Mouse (Mus musculus): Measurements from ENCODE around the gene Rrbp1. TPM values are rescaled to one million over a fixed set of nuclear protein-coding genes. Genes with fewer than 3 reads are reported as not detected.

The Rrbp1 gene
- polyA plus RNA-seq, 1 experiment from 2014 or later = 31.4 TPM

GRCm38 (mm10) chr2:143944796-143945195 lies 66.3 kb downstream of the Rrbp1 start:
- DNase-seq (ENCODE audit: low spot score, missing footprints) (no peak), ATAC-seq (ENCODE audit: low FRiP score) (no peak)
- Histone ChIP-seq H3K4me2 (no peak overlapping the region), H3K36me3 (ENCODE audit: control insufficient read depth, insufficient read depth, low read length) (peaks cover 18% of the 10 kb centered on the region), H3K27ac (ENCODE audit: low read depth, low read length) (no peak overlapping the region), H3K4me3 (ENCODE audit: low read depth, low read length) (no peak overlapping the region), H3K4me1 (ENCODE audit: control insufficient read depth, insufficient read depth, low read length) (no peaks in the 10 kb centered on the region), H3K9ac (ENCODE audit: low read length) (no peak overlapping the region), H3K9me3 (ENCODE audit: control insufficient read depth, low read length) (no peaks in the 10 kb centered on the region), H3K27me3 (ENCODE audit: control insufficient read depth, insufficient read depth, low read length) (no peaks in the 10 kb centered on the region)
- 95% methylated on average over 3 of the region's 3 CpGs for WGBS

- H3K4me1 ChIP-seq (ENCODE audit: control insufficient read depth, insufficient read depth, low read length) = no peaks in the 10 kb centered on the region
- no peaks in the 10 kb centered on the region for H3K27me3 ChIP-seq (ENCODE audit: control insufficient read depth, insufficient read depth, low read length)
- DNase-seq (ENCODE audit: low spot score, missing footprints) (no peak), ATAC-seq (ENCODE audit: low FRiP score) (no peak)
- peaks cover 11% of the 10 kb centered on the region for H3K36me3 ChIP-seq (ENCODE audit: control insufficient read depth, insufficient read depth, low read length)
- H3K27ac ChIP-seq (ENCODE audit: low read depth, low read length) = no peak overlapping the region
- WGBS = 89% methylated on average over 5 of the region's 5 CpGs
- no peaks in the 10 kb centered on the region for H3K9me3 ChIP-seq (ENCODE audit: control insufficient read depth, low read length)
- H3K4me2 ChIP-seq = no peak overlapping the region
- H3K9ac ChIP-seq (ENCODE audit: low read length) = no peak overlapping the region
- no peak overlapping the region for H3K4me3 ChIP-seq (ENCODE audit: low read depth, low read length)
Observed at GRCm38 (mm10) chr2:143940406-143940805, 70.7 kb downstream of the Rrbp1 start.

- no peaks in the 10 kb centered on the region for H3K9me3 ChIP-seq (ENCODE audit: control insufficient read depth, low read length)
- H3K9ac ChIP-seq (ENCODE audit: low read length) = no peak overlapping the region
- no peaks in the 10 kb centered on the region for H3K4me1 ChIP-seq (ENCODE audit: control insufficient read depth, insufficient read depth, low read length)
- no peak overlapping the region for H3K27ac ChIP-seq (ENCODE audit: low read depth, low read length)
- no peak overlapping the region for H3K4me2 ChIP-seq
- DNase-seq (ENCODE audit: low spot score, missing footprints) (no peak), ATAC-seq (ENCODE audit: low FRiP score) (no peak)
- no peak overlapping the region for H3K4me3 ChIP-seq (ENCODE audit: low read depth, low read length)
- peaks cover 4% of the 10 kb centered on the region for H3K36me3 ChIP-seq (ENCODE audit: control insufficient read depth, insufficient read depth, low read length)
- H3K27me3 ChIP-seq (ENCODE audit: control insufficient read depth, insufficient read depth, low read length) = no peaks in the 10 kb centered on the region
- WGBS = 73% methylated on average over 2 of the region's 2 CpGs
Observed at GRCm38 (mm10) chr2:143937861-143938260, 73.2 kb downstream of the Rrbp1 start.

DNA sequence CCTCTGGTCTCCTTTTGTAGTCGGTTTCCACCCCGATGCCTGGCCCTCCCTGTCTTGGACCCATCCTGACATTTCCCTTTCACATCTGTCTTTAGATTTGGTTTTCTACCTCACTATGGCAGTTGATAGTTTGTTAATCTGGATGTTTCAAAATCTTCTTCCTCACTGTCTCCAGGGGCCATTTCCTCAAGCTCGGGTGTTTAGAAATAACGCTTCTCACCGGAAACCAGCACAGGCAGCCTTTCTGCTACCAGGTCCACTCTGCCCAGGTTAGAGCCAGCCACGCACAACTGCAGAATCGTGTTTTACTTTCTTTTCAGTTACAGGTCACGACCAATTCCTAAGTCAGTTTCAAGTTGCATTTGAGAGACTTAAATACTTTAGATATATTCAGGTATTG lies 76.6 kb downstream of the Rrbp1 start:
- Histone ChIP-seq H3K4me1 (ENCODE audit: control insufficient read depth, insufficient read depth, low read length) (no peaks in the 10 kb centered on the region), H3K4me2 (no peak overlapping the region), H3K9ac (ENCODE audit: low read length) (no peak overlapping the region), H3K27ac (ENCODE audit: low read depth, low read length) (no peak overlapping the region), H3K9me3 (ENCODE audit: control insufficient read depth, low read length) (no peaks in the 10 kb centered on the region), H3K4me3 (ENCODE audit: low read depth, low read length) (no peak overlapping the region), H3K27me3 (ENCODE audit: control insufficient read depth, insufficient read depth, low read length) (no peaks in the 10 kb centered on the region), H3K36me3 (ENCODE audit: control insufficient read depth, insufficient read depth, low read length) (no peaks in the 10 kb centered on the region)
- WGBS = 92% methylated on average over 8 of the region's 8 CpGs
- DNase-seq (ENCODE audit: low spot score, missing footprints) (no peak), ATAC-seq (ENCODE audit: low FRiP score) (no peak)

GRCm38 (mm10) chr2:143933516-143933915 lies 77.5 kb downstream of the Rrbp1 start:
- no peaks in the 10 kb centered on the region for H3K36me3 ChIP-seq (ENCODE audit: control insufficient read depth, insufficient read depth, low read length)
- no peak overlapping the region for H3K27ac ChIP-seq (ENCODE audit: low read depth, low read length)
- 91% methylated on average over 5 of the region's 5 CpGs for WGBS
- no peak overlapping the region for H3K4me3 ChIP-seq (ENCODE audit: low read depth, low read length)
- DNase-seq (ENCODE audit: low spot score, missing footprints) (no peak), ATAC-seq (ENCODE audit: low FRiP score) (no peak)
- no peaks in the 10 kb centered on the region for H3K9me3 ChIP-seq (ENCODE audit: control insufficient read depth, low read length)
- no peaks in the 10 kb centered on the region for H3K4me1 ChIP-seq (ENCODE audit: control insufficient read depth, insufficient read depth, low read length)
- H3K9ac ChIP-seq (ENCODE audit: low read length) = no peak overlapping the region
- H3K4me2 ChIP-seq = no peak overlapping the region
- no peaks in the 10 kb centered on the region for H3K27me3 ChIP-seq (ENCODE audit: control insufficient read depth, insufficient read depth, low read length)

DNA sequence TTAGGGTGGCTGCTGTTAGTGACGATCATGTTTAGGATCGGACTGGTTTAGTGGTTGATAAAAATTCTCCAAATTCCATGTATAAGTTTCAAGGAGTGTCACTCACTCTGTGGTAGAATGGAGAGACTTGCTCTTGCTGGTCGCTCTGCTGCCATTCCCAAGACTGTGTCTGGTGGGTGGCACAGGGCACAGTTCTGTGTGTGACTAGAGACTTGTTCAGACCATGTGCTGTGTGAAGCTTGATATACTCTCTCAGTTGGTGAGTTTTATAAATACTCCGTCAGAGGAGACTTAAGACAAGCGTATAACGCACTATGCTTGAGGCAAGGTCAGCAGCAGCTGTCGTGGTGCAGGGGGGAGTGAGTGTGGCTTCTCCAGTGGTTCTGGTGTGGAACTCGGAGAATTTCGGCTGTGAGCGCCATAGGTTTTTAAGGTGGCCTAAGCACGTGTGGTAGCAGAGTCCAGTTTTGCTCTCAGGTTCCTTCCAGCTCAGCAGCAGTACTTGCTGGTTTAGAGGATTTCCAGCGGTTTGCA lies 78.7 kb downstream of the Rrbp1 start:
- no peak overlapping the region for H3K4me2 ChIP-seq
- no peak overlapping the region for H3K9ac ChIP-seq (ENCODE audit: low read length)
- no peak for DNase-seq (ENCODE audit: low spot score, missing footprints)
- WGBS = 88% methylated on average over 12 of the region's 12 CpGs
- no peaks in the 10 kb centered on the region for H3K36me3 ChIP-seq (ENCODE audit: control insufficient read depth, insufficient read depth, low read length)
- H3K9me3 ChIP-seq (ENCODE audit: control insufficient read depth, low read length) = no peaks in the 10 kb centered on the region
- no peak overlapping the region for H3K4me3 ChIP-seq (ENCODE audit: low read depth, low read length)
- H3K4me1 ChIP-seq (ENCODE audit: control insufficient read depth, insufficient read depth, low read length) = no peaks in the 10 kb centered on the region
- no peaks in the 10 kb centered on the region for H3K27me3 ChIP-seq (ENCODE audit: control insufficient read depth, insufficient read depth, low read length)
- H3K27ac ChIP-seq (ENCODE audit: low read depth, low read length) = no peak overlapping the region
- ATAC-seq (ENCODE audit: low FRiP score) = no peak

- no peak overlapping the region for H3K4me3 ChIP-seq (ENCODE audit: low read depth, low read length)
- no peak overlapping the region for H3K27ac ChIP-seq (ENCODE audit: low read depth, low read length)
- 79% methylated on average over 3 of the region's 3 CpGs for WGBS
- no peak for DNase-seq (ENCODE audit: low spot score, missing footprints)
- no peak overlapping the region for H3K9ac ChIP-seq (ENCODE audit: low read length)
- H3K4me2 ChIP-seq = no peak overlapping the region
- no peaks in the 10 kb centered on the region for H3K36me3 ChIP-seq (ENCODE audit: control insufficient read depth, insufficient read depth, low read length)
- no peaks in the 10 kb centered on the region for H3K27me3 ChIP-seq (ENCODE audit: control insufficient read depth, insufficient read depth, low read length)
- no peaks in the 10 kb centered on the region for H3K9me3 ChIP-seq (ENCODE audit: control insufficient read depth, low read length)
- H3K4me1 ChIP-seq (ENCODE audit: control insufficient read depth, insufficient read depth, low read length) = no peaks in the 10 kb centered on the region
- no peak for ATAC-seq (ENCODE audit: low FRiP score)
Observed at GRCm38 (mm10) chr2:143929607-143930311, 81.3 kb downstream of the Rrbp1 start.

- no peaks in the 10 kb centered on the region for H3K4me1 ChIP-seq (ENCODE audit: control insufficient read depth, insufficient read depth, low read length)
- H3K4me3 ChIP-seq (ENCODE audit: low read depth, low read length) = no peak overlapping the region
- no peaks in the 10 kb centered on the region for H3K9me3 ChIP-seq (ENCODE audit: control insufficient read depth, low read length)
- no peak for ATAC-seq (ENCODE audit: low FRiP score)
- DNase-seq (ENCODE audit: low spot score, missing footprints) = no peak
- H3K27me3 ChIP-seq (ENCODE audit: control insufficient read depth, insufficient read depth, low read length) = no peaks in the 10 kb centered on the region
- H3K9ac ChIP-seq (ENCODE audit: low read length) = no peak overlapping the region
- H3K27ac ChIP-seq (ENCODE audit: low read depth, low read length) = no peak overlapping the region
- no peaks in the 10 kb centered on the region for H3K36me3 ChIP-seq (ENCODE audit: control insufficient read depth, insufficient read depth, low read length)
- WGBS = 95% methylated on average over 6 of the region's 6 CpGs
- H3K4me2 ChIP-seq = no peak overlapping the region
Observed at GRCm38 (mm10) chr2:143925826-143926225, 85.2 kb downstream of the Rrbp1 start.

DNA sequence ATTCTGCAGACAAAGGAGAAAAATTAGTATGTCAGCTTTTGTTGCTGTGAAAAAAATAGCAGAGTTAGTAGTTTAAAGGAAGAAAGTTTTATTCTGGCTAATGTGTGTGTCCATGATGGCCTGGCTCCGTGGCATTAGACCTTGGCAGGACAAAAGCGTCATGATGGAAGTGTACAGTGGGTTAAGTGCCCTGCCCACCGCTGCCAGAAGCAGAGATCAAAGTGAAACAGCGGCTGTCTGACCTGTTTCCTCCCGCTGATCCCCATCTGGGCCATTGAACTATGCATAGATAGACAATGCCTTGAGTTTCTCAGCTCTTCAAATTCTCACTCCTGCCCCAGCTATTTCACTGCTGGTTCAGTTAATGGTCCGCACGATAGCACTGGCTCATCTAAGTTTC lies 87.0 kb downstream of the Rrbp1 start:
- Histone ChIP-seq H3K27ac (ENCODE audit: low read depth, low read length) (no peak overlapping the region), H3K4me1 (ENCODE audit: control insufficient read depth, insufficient read depth, low read length) (no peaks in the 10 kb centered on the region), H3K27me3 (ENCODE audit: control insufficient read depth, insufficient read depth, low read length) (no peaks in the 10 kb centered on the region), H3K4me2 (no peak overlapping the region), H3K9me3 (ENCODE audit: control insufficient read depth, low read length) (no peaks in the 10 kb centered on the region), H3K36me3 (ENCODE audit: control insufficient read depth, insufficient read depth, low read length) (no peaks in the 10 kb centered on the region), H3K9ac (ENCODE audit: low read length) (no peak overlapping the region), H3K4me3 (ENCODE audit: low read depth, low read length) (no peak overlapping the region)
- ATAC-seq (ENCODE audit: low FRiP score) = no peak
- DNase-seq (ENCODE audit: low spot score, missing footprints) = no peak
- WGBS = 76% methylated on average over 7 of the region's 7 CpGs

All from midbrain, embryonic 11.5 days (tissue).